Mouse (Mus musculus) ES-Bruce4 (cell line): ENCODE results near the gene Mgll.

ENCODE experiments used
- CTCF ChIP-seq: IDR thresholded peaks from one replicate; pipeline ENCODE4 v1.8.1; 2011; ENCODE audit warnings: low read depth, low read length
- EP300 ChIP-seq: IDR thresholded peaks from 2 replicates; pipeline ENCODE4 v1.6.1; 2011; ENCODE audit warnings: low read depth, low read length; ENCODE audit not compliant: insufficient read depth

GRCm38 (mm10) chr6:88854509-88854908 lies 130.3 kb downstream of the Mgll start:
- no peak for TF ChIP-seq CTCF
- TF ChIP-seq EP300 = no peak
